Mouse (Mus musculus) hematopoietic stem cell, adult 5-6 weeks (primary cell): Measurements from ENCODE around the gene Kri1. TPM values are rescaled to one million over a fixed set of nuclear protein-coding genes. Genes with fewer than 3 reads are reported as not detected.
A peak's percentile ranks its signal among the peaks of the same experiment; 100 is the strongest.
"Not testable (repeated sequence)": the region's sequence is repeated elsewhere in the genome, so short reads cannot be mapped to it uniquely, and the experiment has no call there.

ENCODE experiments used
- ATAC-seq, 2 experiments: fragments of 125-278 bp in 1 of 2; replicated peaks in 1 of 2; 2 replicates each; pipeline ENCODE4 v1.8.0; 2016 to 2017; ENCODE audit warnings: inconsistent platforms in 2 of 2, mild to moderate bottlenecking in 2 of 2, moderate number of reproducible peaks in 2 of 2, low read depth in 1 of 2, moderate TSS enrichment in 1 of 2; ENCODE audit not compliant: low FRiP score in 2 of 2, poor library complexity in 2 of 2, severe bottlenecking in 2 of 2, insufficient read depth in 1 of 2, low TSS enrichment in 1 of 2
- total RNA-seq: library from RNA; stranded (forward); fragments of 172-1452, 232-1000 nt; gene quantifications from 2 replicates; pipeline ENCODE4 v1.2.3, GENCODE M21; 2017

The Kri1 gene
- total RNA-seq, 1 experiment from 2014 or later: 98.0 TPM

DNA sequence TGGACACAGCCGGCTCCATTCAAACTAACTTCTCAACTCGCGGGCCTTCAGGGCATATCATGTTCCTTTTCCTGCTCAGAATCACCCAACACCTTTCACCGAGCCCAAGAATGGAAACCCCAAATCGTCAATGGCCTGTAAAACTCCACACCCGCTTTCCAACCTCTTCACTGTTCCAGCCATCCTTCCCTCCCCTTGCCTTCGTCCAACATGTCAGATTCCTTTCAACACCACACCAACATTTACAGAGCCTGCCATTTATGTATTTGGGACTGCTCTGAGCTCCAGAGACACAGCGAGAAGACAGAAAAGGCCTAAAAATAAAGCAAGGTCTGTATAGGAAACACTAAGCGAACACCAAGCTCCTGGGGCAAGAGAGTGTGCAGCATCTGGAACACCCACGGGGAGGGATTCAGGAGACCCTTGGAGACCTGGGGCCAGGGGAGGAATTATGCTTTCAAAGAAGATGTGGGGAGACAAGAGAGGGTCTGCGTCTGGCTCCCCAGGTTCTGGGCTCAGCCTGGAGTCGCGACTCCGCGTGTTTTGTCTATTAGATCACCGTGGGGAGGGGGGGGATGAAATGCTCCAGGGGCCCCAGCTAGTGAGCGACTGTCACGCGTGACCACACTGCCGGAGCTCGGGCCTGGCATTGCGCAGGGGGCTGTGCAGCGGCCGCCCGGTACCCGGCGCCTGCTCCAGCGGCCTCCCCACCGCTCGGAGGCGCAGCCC is 49.6 kb downstream of the Kri1 start:
- no peak for ATAC-seq

DNA sequence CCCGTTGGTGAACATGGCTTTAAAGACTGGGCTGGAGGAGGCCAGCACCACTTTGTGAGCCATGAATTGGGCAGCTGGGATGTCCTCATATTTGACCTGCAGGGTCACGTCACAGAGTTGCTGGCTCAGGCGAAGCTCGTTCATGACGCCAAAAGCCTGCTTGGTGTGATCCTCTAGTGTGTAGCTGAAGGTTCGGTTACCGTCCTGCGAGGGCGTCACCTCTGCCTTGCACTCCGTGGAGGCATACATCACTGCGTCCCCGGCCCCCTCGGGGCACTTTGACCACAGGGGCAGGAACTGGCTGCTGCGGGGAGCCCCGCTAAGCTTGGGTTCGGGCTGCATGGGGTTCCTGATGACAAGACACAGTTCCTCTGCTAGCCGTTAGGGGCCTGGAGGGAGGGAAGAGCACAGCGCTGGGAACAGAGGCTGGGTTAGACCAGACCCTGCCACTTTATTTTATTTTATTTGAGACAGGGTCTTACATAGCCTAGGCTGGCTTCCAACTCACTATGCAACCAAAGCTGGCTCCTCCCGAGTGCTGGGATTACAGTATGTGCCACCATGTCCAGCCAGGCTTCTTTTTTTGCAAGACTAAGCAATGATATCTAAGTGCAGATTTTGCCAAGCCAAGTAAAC is 50.3 kb downstream of the Kri1 start:
- peak; percentile 50 to 57 for ATAC-seq

DNA sequence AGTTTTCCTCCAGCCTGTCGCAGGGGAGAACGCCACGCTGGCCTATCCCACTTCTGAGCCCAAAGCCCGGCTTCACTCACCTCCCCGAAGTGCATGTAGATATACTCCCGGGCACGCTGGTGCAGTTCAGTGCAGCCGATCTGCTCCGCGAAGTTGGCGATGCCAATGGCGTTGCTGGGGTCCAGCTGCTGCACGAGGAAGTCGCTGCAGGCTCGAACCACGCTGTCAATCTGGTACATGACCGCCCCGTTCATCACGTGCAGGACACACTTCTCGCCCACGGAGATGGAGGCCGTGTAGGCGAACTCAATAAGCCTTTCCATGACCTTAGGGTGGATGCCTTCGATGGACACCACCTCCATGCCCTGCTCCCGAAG is 50.8 kb downstream of the Kri1 start:
- ATAC-seq: no peak

DNA sequence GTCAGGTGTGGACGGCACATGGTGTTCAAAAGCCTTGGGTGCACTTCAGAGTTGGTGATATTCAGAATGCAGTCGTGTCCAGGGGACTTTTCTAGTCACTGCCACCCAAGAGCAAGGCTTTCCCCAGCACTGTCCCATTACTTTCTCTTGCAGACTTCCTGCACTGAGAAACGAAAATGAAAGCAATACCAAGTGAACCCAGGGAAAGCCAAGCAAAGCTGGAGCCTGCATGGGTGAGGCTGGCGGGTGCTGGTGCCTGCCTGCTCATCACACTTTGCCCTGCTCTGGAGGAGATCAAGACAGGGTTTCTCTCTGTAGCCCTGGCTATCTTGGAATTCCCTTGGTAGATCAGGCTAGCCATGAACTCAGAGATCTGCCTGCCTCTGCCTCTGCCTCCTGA is 52.4 kb downstream of the Kri1 start:
- no peak; a peak in 1 of 4 replicates for ATAC-seq

DNA sequence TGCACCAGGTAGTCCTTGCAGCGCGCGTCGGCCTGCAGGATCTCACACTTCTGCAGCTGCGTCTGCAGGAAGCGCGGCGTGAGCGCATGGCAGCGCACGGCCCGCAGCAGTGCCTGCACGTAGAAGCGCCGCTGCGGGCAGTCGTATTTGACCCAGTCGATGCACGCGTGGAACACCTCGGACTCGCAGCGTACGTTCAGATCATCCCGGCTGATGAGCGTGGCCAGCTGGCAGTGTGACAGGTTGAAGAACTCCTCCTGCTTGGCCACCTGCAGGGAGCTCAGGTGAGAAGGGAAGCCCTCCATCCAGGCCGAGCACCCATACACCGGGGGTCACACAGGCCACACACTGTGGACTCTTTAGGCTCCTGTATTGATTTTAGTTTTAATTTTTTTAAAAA is 54.0 kb downstream of the Kri1 start:
- ATAC-seq: no peak

DNA sequence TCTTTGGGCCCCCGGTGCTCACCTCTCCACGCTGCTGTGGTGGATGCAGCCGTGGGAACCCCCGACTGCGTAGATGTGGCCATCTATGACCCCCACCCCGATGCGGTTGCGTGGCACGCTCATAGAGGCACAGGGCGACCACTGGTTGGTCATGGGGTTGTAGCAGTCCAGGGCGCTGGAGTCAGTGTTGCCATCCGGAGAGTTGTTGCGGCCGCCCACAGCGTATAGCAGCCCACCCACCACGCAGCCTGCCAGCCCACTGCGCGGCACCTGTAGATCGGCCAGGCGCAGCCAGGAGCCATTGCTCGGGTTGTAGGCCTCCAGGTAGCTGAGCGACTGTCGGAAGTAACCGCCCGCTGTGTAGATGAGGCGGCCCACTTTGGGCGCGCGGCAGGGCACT is 54.4 kb downstream of the Kri1 start:
- ATAC-seq: no peak

GRCm38 (mm10) chr9:21232867-21233266 is 54.9 kb downstream of the Kri1 start:
- no peak for ATAC-seq

- ATAC-seq: no peak
These were observed 56.2 kb downstream of the Kri1 start for GRCm38 (mm10) chr9:21231551-21231950.

- peak; percentile 58 to 71 for ATAC-seq
These were observed 60.4 kb downstream of the Kri1 start for GRCm38 (mm10) chr9:21227342-21227741.

GRCm38 (mm10) chr9:21225415-21225758 is 62.4 kb downstream of the Kri1 start:
- no peak for ATAC-seq

DNA sequence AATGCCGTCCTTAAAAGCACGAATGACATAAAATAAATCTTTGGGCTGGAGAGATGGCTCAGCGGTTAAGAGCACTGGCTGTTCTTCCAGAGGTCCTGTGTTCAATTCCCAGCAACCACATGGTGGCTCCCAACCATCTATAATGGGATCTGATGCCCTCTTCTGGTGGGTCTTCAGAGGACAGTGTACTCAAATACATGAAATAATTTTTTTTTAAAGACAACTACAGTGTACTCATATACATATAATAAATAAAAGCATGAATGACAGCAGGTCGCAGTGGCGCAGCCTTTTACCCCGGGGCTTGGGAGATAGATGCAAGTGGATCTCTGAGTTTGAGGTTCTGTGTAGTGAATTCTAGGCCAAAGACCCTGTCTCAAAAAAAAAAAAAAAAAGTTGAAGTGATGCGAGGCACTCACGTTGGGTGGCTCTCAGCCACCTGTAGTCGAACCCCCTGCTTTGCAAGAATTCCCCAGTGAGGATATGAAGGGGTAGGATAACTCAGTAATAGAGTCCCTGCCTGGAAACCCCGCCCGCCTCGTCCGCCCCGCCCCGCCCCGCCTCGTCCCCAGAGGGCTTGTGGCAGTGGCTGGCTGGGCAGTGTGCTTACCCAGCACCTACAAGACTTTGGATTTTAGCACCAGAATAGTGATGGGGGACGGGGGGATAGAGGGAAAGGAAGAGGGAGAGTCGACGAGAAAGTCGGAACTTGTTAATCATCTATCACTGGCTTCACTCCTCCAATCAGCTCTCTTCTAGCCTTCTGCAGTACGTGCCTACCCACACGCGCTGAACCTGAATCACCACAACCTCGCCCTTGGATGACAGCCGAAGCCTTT is 63.0 kb downstream of the Kri1 start:
- ATAC-seq: no peak

GRCm38 (mm10) chr9:21223906-21224305 is 63.9 kb downstream of the Kri1 start:
- ATAC-seq: no peak

- not testable (repeated sequence) for ATAC-seq
These were observed 64.3 kb downstream of the Kri1 start for GRCm38 (mm10) chr9:21223490-21223889.

Other genes with a start within 250 kb of the Kri1 start
- not detected in 2 replicates for gene Zglp1, start 220.9 kb downstream of the Kri1 start, total RNA-seq
- 0.44 TPM in 1 of 2 replicates, not detected in the other for gene Gm49373, start 214.9 kb downstream of the Kri1 start, total RNA-seq
- gene Fdx1l, start 214.4 kb downstream of the Kri1 start, total RNA-seq: 33.6 and 45.2 TPM in 2 replicates
- gene Gm38431, start 196.0 kb downstream of the Kri1 start, total RNA-seq: 3.3 and 13.1 TPM in 2 replicates
- 13.1 and 23.3 TPM in 2 replicates for gene Raver1, start 196.0 kb downstream of the Kri1 start, total RNA-seq
- 12.2 and 19.4 TPM in 2 replicates for gene Tyk2, start 156.7 kb downstream of the Kri1 start, total RNA-seq
- 238 and 347 TPM in 2 replicates for gene Cdc37, start 138.0 kb downstream of the Kri1 start, total RNA-seq
- 2.7 and 4.8 TPM in 2 replicates for gene Pde4a, start 122.3 kb downstream of the Kri1 start, total RNA-seq
- gene Keap1, start 48.6 kb downstream of the Kri1 start, total RNA-seq: 37.4 and 39.0 TPM in 2 replicates
- gene S1pr5, start 39.5 kb downstream of the Kri1 start, total RNA-seq: 0.25 and 0.50 TPM in 2 replicates
- gene Atg4d, start 22.7 kb downstream of the Kri1 start, total RNA-seq: 5.6 and 14.1 TPM in 2 replicates
- gene Cdkn2d, start 3.4 kb upstream of the Kri1 start, total RNA-seq: 14.8 and 30.4 TPM in 2 replicates
- 0.56 TPM in 1 of 2 replicates, not detected in the other for gene Ap1m2, start 24.4 kb upstream of the Kri1 start, total RNA-seq
- 65.7 and 97.9 TPM in 2 replicates for gene Slc44a2, start 32.7 kb upstream of the Kri1 start, total RNA-seq
- 98.6 and 163 TPM in 2 replicates for gene Ilf3, start 79.9 kb upstream of the Kri1 start, total RNA-seq
- 19.3 and 23.4 TPM in 2 replicates for gene Qtrt1, start 123.9 kb upstream of the Kri1 start, total RNA-seq
- gene Dnm2, start 136.9 kb upstream of the Kri1 start, total RNA-seq: 80.9 and 87.0 TPM in 2 replicates
- 9.7 and 18.0 TPM in 2 replicates for gene Tmed1, start 222.3 kb upstream of the Kri1 start, total RNA-seq
- 11.5 and 19.4 TPM in 2 replicates for gene AB124611, start 238.2 kb upstream of the Kri1 start, total RNA-seq